Mouse (Mus musculus) heart, adult 2 months (tissue): Measurements from ENCODE around the gene Clip2.

Experiments
- CTCF ChIP-seq: fragments of 200-600 bp; IDR thresholded peaks from 2 replicates; pipeline ENCODE4 v1.8.1; 2022; ENCODE audit warnings: antibody characterized with exemption, mild to moderate bottlenecking, moderate library complexity
- EP300 ChIP-seq: fragments of 200-500 bp; IDR thresholded peaks from 2 replicates; pipeline ENCODE4 v1.6.1; 2011; ENCODE audit warnings: low read depth, low read length, control low read depth; ENCODE audit not compliant: insufficient read depth
- POLR2A ChIP-seq: fragments of 200-500 bp; IDR thresholded peaks from 2 replicates; pipeline ENCODE4 v1.6.1; 2011; ENCODE audit warnings: mild to moderate bottlenecking, low read depth, low read length, control low read depth; ENCODE audit not compliant: insufficient read depth

GRCm38 (mm10) chr5:134460546-134460945 lies 91.7 kb downstream of the Clip2 start:
- TF ChIP-seq CTCF (no peak), EP300 (no peak), POLR2A (no peak)
